Mouse (Mus musculus) R1 (cell line): ENCODE data around the gene Ifit1bl2.
"Not testable (repeated sequence)": the region's sequence is repeated elsewhere in the genome, so short reads cannot be mapped to it uniquely, and the experiment has no call there.

Experiments used
- DNase-seq: peaks from one replicate; pipeline ENCODE4 v3.0.0-alpha.2; 2018; ENCODE audit warnings: low read depth, low spot score

Ifit1bl2 gene

GRCm38 (mm10) chr19:34610118-34610517 lies 30.4 kb downstream of the Ifit1bl2 start:
- not testable (repeated sequence) for DNase-seq

GRCm38 (mm10) chr19:34607237-34608051 lies 33.1 kb downstream of the Ifit1bl2 start, which contains the start of gene Ifit3b:
Ifit3b (plus strand) TSS chr19:34607970.
- not testable (repeated sequence) for DNase-seq

GRCm38 (mm10) chr19:34605472-34605871 lies 35.1 kb downstream of the Ifit1bl2 start:
- DNase-seq: no peak

- DNase-seq: not testable (repeated sequence)
Observed at GRCm38 (mm10) chr19:34601888-34602287, 38.7 kb downstream of the Ifit1bl2 start, which contains the start of gene Ifit1bl1. Ifit1bl1 (minus strand) TSS chr19:34601956.

- not testable (repeated sequence) for DNase-seq
Observed at GRCm38 (mm10) chr19:34599250-34599649, 41.3 kb downstream of the Ifit1bl2 start.

GRCm38 (mm10) chr19:34598341-34598740 lies 42.2 kb downstream of the Ifit1bl2 start:
- no peak for DNase-seq

- no peak for DNase-seq
Observed at GRCm38 (mm10) chr19:34596811-34597210, 43.7 kb downstream of the Ifit1bl2 start.

- not testable (repeated sequence) for DNase-seq
Observed at GRCm38 (mm10) chr19:34594523-34594922, 46.0 kb downstream of the Ifit1bl2 start.

GRCm38 (mm10) chr19:34593456-34593855 lies 47.1 kb downstream of the Ifit1bl2 start:
- DNase-seq: no peak

GRCm38 (mm10) chr19:34588959-34589358 lies 51.6 kb downstream of the Ifit1bl2 start:
- no peak for DNase-seq

- DNase-seq: not testable (repeated sequence)
Observed at GRCm38 (mm10) chr19:34587898-34588692, 52.4 kb downstream of the Ifit1bl2 start.

GRCm38 (mm10) chr19:34585740-34586458 lies 54.6 kb downstream of the Ifit1bl2 start:
- DNase-seq: not testable (repeated sequence)

GRCm38 (mm10) chr19:34583126-34583766 lies 57.3 kb downstream of the Ifit1bl2 start, which contains the start of gene Ifit3:
Ifit3 (plus strand) TSS chr19:34583531.
- DNase-seq: not testable (repeated sequence)

GRCm38 (mm10) chr19:34582696-34583095 lies 57.8 kb downstream of the Ifit1bl2 start:
- DNase-seq: not testable (repeated sequence)

GRCm38 (mm10) chr19:34577121-34577520 lies 63.4 kb downstream of the Ifit1bl2 start:
- DNase-seq: no peak

- DNase-seq: no peak
Observed at GRCm38 (mm10) chr19:34573650-34574049, 66.9 kb downstream of the Ifit1bl2 start.

- no peak for DNase-seq
Observed at GRCm38 (mm10) chr19:34571080-34571479, 69.5 kb downstream of the Ifit1bl2 start.

GRCm38 (mm10) chr19:34569896-34570476 lies 70.6 kb downstream of the Ifit1bl2 start:
- no peak for DNase-seq

- DNase-seq: no peak
Observed at GRCm38 (mm10) chr19:34568988-34569895, 71.3 kb downstream of the Ifit1bl2 start.
